Mouse (Mus musculus) bone marrow macrophage, adult 2 months (primary cell): Measurements from ENCODE around the gene Anks3.

Experiments used
- CTCF ChIP-seq: IDR thresholded peaks from 2 replicates; pipeline ENCODE4 v1.5.1; 2012; ENCODE audit warnings: low read depth, mild to moderate bottlenecking, low read length, moderate library complexity
- POLR2A ChIP-seq: IDR thresholded peaks from 2 replicates; pipeline ENCODE4 v1.6.1; 2012; ENCODE audit warnings: mild to moderate bottlenecking, low read depth, low read length, borderline replicate concordance

- TF ChIP-seq CTCF: no peak
- no peak for TF ChIP-seq POLR2A
Measured at GRCm38 (mm10) chr16:4984717-4985116, 20.7 kb upstream of the Anks3 start.
